Mouse (Mus musculus): ENCODE data around the gene Sppl2c. TPM values are rescaled to one million over a fixed set of nuclear protein-coding genes. Genes with fewer than 3 reads are reported as not detected.

Gene Sppl2c
- not detected in 2 replicates for polyA plus RNA-seq (2014; fragmentation: Nextera tagmentation; extraction: Ambion mirVana)

DNA sequence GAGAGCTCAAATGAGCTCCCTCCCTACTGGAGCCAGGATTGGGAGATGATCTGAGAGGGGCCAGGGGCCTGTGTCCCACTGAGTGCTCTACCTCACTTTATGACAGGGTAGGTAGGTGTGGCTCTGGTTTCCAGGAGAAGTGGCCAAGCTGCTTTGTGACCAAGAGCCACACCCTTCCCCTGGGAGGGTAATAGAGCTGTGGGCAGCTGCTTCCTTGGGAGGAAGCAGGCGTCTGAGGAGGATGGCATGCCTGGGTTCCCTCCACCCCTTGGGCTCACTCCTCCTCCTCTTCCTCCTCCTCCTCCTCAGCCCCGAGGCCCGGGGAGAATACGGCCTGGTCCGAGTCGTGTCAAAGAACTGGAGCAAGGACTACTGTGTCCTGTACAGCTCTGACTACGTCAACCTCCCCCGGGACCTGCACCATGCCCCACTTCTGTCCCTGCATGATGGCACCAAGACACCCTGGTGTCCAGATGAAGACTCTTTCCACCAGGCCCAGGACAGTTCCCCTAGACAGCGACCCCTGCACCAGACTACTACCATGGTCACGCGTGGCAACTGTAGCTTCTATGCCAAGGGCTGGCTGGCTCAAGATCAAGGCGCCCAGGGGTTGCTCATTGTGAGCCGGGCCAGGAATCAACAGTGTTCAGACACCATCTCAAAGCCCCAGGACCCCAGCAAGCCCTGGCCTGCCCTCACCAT, at the start of gene Sppl2c:
Gene Sppl2c (plus strand): TSS at position 193 of the 702 bp plus-strand sequence.
- Histone ChIP-seq H3K4me3 (ENCODE audit: low read depth, low read length) (no peak within 1 kb of the TSS), H3K9me3 (ENCODE audit: control insufficient read depth, low read length) (no peaks in the 10 kb centered on the region), H3K4me2 (ENCODE audit: low read depth, low read length) (no peak within 1 kb of the TSS), H3K27me3 (replicated peaks; ENCODE audit: control insufficient read depth, insufficient read depth, low read length) (no peaks in the 10 kb centered on the region), H3K4me1 (ENCODE audit: control insufficient read depth, insufficient read depth, low read length) (no peaks in the 10 kb centered on the region), H3K36me3 (ENCODE audit: control insufficient read depth, insufficient read depth, low read length) (no peaks in the 10 kb centered on the region), H3K9ac (ENCODE audit: low read depth, low read length) (no peak within 1 kb of the TSS), H3K27ac (replicated peaks; ENCODE audit: low read depth, low read length) (no peak within 1 kb of the TSS)
- DNase-seq (ENCODE audit: low spot score), result no peak
- WGBS, result 83% methylated on average over 13 of the region's 13 CpGs
- ATAC-seq (ENCODE audit: low read depth), result no peak

DNA sequence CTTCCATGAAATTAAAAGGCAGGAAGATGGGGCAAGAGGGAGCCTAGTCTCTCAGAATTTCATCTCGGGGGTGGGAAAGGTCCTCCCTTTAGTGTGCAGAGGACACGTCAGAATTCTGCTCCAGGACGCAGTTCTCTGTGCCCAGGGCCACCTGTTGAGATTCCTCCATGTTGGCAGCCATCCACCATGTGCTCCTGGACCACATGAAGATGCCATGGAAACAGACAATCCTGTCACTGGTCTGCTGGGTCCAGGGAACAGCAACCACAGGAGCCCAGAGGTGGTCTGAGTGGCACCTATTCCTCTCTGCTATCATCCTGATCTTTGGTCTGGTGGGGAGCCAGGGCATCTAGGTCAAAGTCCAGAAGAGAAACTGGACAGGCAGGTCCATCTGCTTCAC, 47.2 kb upstream of the Sppl2c start:
- Histone ChIP-seq H3K27ac (replicated peaks; ENCODE audit: low read depth, low read length) (no peak overlapping the region), H3K36me3 (ENCODE audit: control insufficient read depth, insufficient read depth, low read length) (no peaks in the 10 kb centered on the region), H3K4me2 (ENCODE audit: low read depth, low read length) (no peak overlapping the region), H3K27me3 (replicated peaks; ENCODE audit: control insufficient read depth, insufficient read depth, low read length) (peaks cover 35% of the 10 kb centered on the region), H3K9me3 (ENCODE audit: control insufficient read depth, low read length) (no peaks in the 10 kb centered on the region), H3K4me3 (ENCODE audit: low read depth, low read length) (no peak overlapping the region), H3K4me1 (ENCODE audit: control insufficient read depth, insufficient read depth, low read length) (no peaks in the 10 kb centered on the region), H3K9ac (ENCODE audit: low read depth, low read length) (no peak overlapping the region)
- DNase-seq (ENCODE audit: low spot score) (no peak), ATAC-seq (ENCODE audit: low read depth) (no peak)
- WGBS, result 59% methylated on average over 3 of the region's 3 CpGs

DNA sequence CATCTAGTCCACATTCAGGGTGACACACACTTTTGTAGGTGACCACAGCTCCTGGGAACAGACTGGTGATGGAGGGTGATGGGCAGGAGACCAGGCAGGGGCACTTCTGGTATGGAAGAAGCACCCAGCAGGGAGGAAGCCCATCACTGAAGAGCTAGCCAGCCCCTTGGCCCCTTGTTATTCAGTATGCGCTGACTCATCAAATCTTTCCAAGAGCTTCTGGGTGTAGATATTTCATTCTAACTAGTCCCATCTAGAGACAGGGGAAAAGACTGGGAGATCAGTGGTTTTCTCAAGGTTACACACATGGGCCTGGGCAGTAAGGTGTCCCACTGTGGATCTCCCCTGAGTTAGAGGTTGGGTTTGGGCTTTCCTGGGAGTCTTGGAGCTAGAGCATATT, 41.2 kb upstream of the Sppl2c start:
- ATAC-seq (ENCODE audit: low read depth), result no peak
- no peak for DNase-seq (ENCODE audit: low spot score)
- Histone ChIP-seq H3K4me1 (ENCODE audit: control insufficient read depth, insufficient read depth, low read length) (no peaks in the 10 kb centered on the region), H3K9me3 (ENCODE audit: control insufficient read depth, low read length) (peaks cover 5% of the 10 kb centered on the region; the same call in 1 of the 2 replicates), H3K4me2 (ENCODE audit: low read depth, low read length) (no peak overlapping the region), H3K27me3 (replicated peaks; ENCODE audit: control insufficient read depth, insufficient read depth, low read length) (no peaks in the 10 kb centered on the region), H3K9ac (ENCODE audit: low read depth, low read length) (no peak overlapping the region), H3K36me3 (ENCODE audit: control insufficient read depth, insufficient read depth, low read length) (no peaks in the 10 kb centered on the region), H3K27ac (replicated peaks; ENCODE audit: low read depth, low read length) (no peak overlapping the region), H3K4me3 (ENCODE audit: low read depth, low read length) (no peak overlapping the region)
- 95% methylated on average over 1 of the region's 1 CpGs for WGBS

DNA sequence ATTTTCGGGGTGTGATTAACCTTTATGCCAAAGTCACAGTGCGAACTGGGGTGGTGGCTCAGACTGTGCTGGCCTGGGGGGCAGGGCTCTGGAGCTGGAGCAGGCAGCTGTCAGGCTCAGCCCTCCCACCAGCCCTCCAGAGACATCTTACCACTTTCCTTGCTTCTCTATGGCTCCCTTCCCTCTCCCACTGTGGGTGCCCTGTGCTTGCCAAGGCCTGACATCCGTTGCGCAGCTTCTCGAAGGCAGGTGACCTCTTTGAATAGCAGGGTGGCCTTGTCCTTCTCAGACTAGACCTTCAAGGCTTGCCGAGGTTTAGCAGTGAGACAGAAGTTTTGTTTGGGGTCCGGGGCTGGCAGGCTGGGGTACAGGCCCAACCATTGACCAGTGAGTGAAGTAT, 37.3 kb upstream of the Sppl2c start:
- Histone ChIP-seq H3K9me3 (ENCODE audit: control insufficient read depth, low read length) (peaks cover 5% of the 10 kb centered on the region; the same call in 1 of the 2 replicates), H3K36me3 (ENCODE audit: control insufficient read depth, insufficient read depth, low read length) (no peaks in the 10 kb centered on the region), H3K4me2 (ENCODE audit: low read depth, low read length) (no peak overlapping the region), H3K9ac (ENCODE audit: low read depth, low read length) (no peak overlapping the region), H3K27ac (replicated peaks; ENCODE audit: low read depth, low read length) (no peak overlapping the region), H3K4me3 (ENCODE audit: low read depth, low read length) (no peak overlapping the region), H3K4me1 (ENCODE audit: control insufficient read depth, insufficient read depth, low read length) (no peaks in the 10 kb centered on the region), H3K27me3 (replicated peaks; ENCODE audit: control insufficient read depth, insufficient read depth, low read length) (no peaks in the 10 kb centered on the region)
- WGBS, result 79% methylated on average over 7 of the region's 7 CpGs
- no peak for DNase-seq (ENCODE audit: low spot score)
- ATAC-seq (ENCODE audit: low read depth), result no peak

DNA sequence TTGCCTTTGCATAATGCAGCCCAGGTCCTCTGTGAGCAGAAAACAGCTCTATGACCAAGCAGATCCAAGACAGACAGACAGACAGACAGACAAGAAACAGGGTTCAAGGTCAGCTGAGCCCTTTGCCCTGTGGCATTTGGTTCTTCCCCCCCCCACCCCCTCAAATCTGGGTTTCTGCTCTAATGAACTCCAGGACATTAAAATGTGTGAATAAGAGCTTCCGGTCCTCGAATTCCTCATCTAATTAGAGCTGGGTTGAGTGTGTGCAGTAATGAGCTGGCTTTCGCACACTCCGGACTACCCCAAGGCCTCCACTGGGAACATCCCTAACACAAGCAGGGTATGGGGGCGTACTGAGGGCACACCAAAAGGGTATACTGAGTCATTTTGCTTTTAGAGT, 35.2 kb upstream of the Sppl2c start:
- DNase-seq (ENCODE audit: low spot score), result no peak
- H3K9me3 ChIP-seq (ENCODE audit: control insufficient read depth, low read length), result no peaks in the 10 kb centered on the region
- WGBS, result 71% methylated on average over 5 of the region's 5 CpGs
- H3K4me1 ChIP-seq (ENCODE audit: control insufficient read depth, insufficient read depth, low read length), result no peaks in the 10 kb centered on the region
- no peak overlapping the region for H3K4me2 ChIP-seq (ENCODE audit: low read depth, low read length)
- no peaks in the 10 kb centered on the region for H3K36me3 ChIP-seq (ENCODE audit: control insufficient read depth, insufficient read depth, low read length)
- no peak overlapping the region for H3K27ac ChIP-seq (replicated peaks; ENCODE audit: low read depth, low read length)
- no peak overlapping the region for H3K4me3 ChIP-seq (ENCODE audit: low read depth, low read length)
- ATAC-seq (ENCODE audit: low read depth), result no peak
- H3K27me3 ChIP-seq (replicated peaks; ENCODE audit: control insufficient read depth, insufficient read depth, low read length), result no peaks in the 10 kb centered on the region
- no peak overlapping the region for H3K9ac ChIP-seq (ENCODE audit: low read depth, low read length)

DNA sequence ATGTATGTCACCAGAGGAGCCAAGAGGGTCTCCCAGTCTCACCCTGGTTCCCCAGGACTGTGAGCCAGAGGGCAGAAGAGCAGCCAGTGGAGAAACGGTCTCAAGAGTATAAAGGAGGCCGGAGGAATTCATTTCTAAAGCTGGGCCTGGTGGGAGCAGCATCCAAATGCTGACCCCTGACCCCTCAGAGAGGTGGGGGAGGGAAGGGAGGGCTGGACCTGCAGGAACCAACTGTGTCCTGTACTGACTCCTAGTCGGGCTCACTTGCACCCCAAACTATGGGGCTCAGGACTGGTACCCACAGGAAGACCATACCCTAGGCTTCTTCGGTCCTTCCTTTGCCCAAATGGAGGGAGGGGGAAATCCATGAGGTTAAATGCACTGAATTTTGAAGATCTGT, 31.8 kb upstream of the Sppl2c start:
- WGBS, result 64% methylated on average over 4 of the region's 4 CpGs
- Histone ChIP-seq H3K9ac (ENCODE audit: low read depth, low read length) (no peak overlapping the region), H3K27me3 (replicated peaks; ENCODE audit: control insufficient read depth, insufficient read depth, low read length) (peaks cover 28% of the 10 kb centered on the region), H3K27ac (replicated peaks; ENCODE audit: low read depth, low read length) (no peak overlapping the region), H3K4me1 (ENCODE audit: control insufficient read depth, insufficient read depth, low read length) (0 out of 2 replicates have a peak, but pooled peaks cover 5% of the 10 kb centered on the region), H3K4me2 (ENCODE audit: low read depth, low read length) (no peak overlapping the region), H3K9me3 (ENCODE audit: control insufficient read depth, low read length) (no peaks in the 10 kb centered on the region), H3K4me3 (ENCODE audit: low read depth, low read length) (no peak overlapping the region), H3K36me3 (ENCODE audit: control insufficient read depth, insufficient read depth, low read length) (no peaks in the 10 kb centered on the region)
- no peak for ATAC-seq (ENCODE audit: low read depth)
- no peak for DNase-seq (ENCODE audit: low spot score)

DNA sequence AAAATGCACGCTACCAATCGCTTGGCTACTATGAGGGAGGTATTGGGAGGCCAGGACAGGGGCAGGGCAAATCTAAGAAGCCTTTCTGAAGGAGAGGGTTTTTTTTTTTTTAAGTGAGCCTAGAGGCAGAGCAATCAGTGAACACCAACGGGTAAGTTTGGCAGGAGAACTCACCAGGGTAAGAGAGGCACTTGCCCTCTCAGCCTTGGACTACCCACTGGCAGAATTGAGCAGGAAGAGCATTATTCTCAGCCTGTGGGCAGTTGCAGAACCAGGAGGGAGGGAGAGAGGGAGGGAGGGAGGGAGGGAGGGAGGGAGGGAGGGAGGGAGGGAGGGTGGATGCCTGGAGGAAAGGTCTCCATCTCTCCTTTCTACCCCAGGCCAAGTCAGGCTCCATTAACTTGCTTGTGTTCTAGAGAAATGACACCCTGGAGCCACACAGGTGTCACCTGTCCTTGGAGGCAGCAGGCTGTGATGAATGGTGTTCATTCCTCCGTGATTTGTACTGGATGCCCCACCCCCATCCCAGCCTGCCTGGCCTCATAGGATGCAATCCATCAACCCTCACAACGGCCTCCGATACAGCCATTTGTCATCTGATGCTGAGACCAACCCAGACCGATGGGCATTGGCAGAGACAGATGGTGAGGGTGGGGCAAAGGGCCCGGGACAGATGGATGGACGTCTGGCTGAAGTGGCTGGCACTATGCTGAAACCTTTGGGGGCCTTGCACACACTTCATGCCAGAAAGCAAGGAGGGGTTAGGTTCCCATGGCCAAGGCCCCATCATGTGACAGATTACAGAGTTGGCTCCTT, 31.1 kb upstream of the Sppl2c start:
- Histone ChIP-seq H3K27ac (replicated peaks; ENCODE audit: low read depth, low read length) (no peak overlapping the region), H3K9me3 (ENCODE audit: control insufficient read depth, low read length) (no peaks in the 10 kb centered on the region), H3K4me3 (ENCODE audit: low read depth, low read length) (no peak overlapping the region), H3K4me1 (ENCODE audit: control insufficient read depth, insufficient read depth, low read length) (0 out of 2 replicates have a peak, but pooled peaks cover 5% of the 10 kb centered on the region), H3K4me2 (ENCODE audit: low read depth, low read length) (no peak overlapping the region), H3K9ac (ENCODE audit: low read depth, low read length) (no peak overlapping the region), H3K36me3 (ENCODE audit: control insufficient read depth, insufficient read depth, low read length) (no peaks in the 10 kb centered on the region), H3K27me3 (replicated peaks; ENCODE audit: control insufficient read depth, insufficient read depth, low read length) (peaks cover 28% of the 10 kb centered on the region)
- WGBS, result 41% methylated on average over 9 of the region's 9 CpGs
- DNase-seq (ENCODE audit: low spot score), result no peak
- no peak for ATAC-seq (ENCODE audit: low read depth)

DNA sequence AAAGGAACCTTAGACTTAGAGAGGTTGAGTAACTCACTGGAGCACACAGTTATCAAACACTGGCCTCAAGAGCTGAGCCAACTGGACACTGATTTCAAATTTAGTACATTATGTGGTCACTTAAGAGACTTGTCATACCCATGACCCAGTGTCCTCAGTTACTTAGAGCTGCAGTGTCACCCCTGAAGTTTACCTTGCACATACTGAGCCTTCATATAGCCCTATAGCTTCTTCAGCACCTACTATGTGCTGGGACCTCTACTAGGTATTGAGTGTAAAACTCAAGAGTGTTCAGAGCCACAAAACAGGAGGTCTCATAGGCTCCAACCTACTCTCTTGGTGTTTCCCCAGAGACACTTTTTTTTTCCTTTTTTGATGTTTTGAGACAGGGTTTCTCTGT, 30.2 kb upstream of the Sppl2c start:
- H3K36me3 ChIP-seq (ENCODE audit: control insufficient read depth, insufficient read depth, low read length), result no peaks in the 10 kb centered on the region
- 0 out of 2 replicates have a peak, but pooled peaks cover 5% of the 10 kb centered on the region for H3K4me1 ChIP-seq (ENCODE audit: control insufficient read depth, insufficient read depth, low read length)
- no peak for ATAC-seq (ENCODE audit: low read depth)
- H3K9me3 ChIP-seq (ENCODE audit: control insufficient read depth, low read length), result no peaks in the 10 kb centered on the region
- H3K4me2 ChIP-seq (ENCODE audit: low read depth, low read length), result no peak overlapping the region
- no peak overlapping the region for H3K4me3 ChIP-seq (ENCODE audit: low read depth, low read length)
- peaks cover 28% of the 10 kb centered on the region for H3K27me3 ChIP-seq (replicated peaks; ENCODE audit: control insufficient read depth, insufficient read depth, low read length)
- no peak overlapping the region for H3K27ac ChIP-seq (replicated peaks; ENCODE audit: low read depth, low read length)
- H3K9ac ChIP-seq (ENCODE audit: low read depth, low read length), result no peak overlapping the region
- no peak for DNase-seq (ENCODE audit: low spot score)

Data from embryonic facial prominence, embryonic 14.5 days (tissue).